Mouse (Mus musculus) cerebellum, adult 2 months (tissue): ENCODE data around the gene Gpm6a.

Source experiments
- CTCF ChIP-seq: fragments of 200-500 bp; IDR thresholded peaks from 2 replicates; pipeline ENCODE4 v1.5.1; 2011; ENCODE audit warnings: low read depth, mild to moderate bottlenecking, control low read depth, low read length, moderate library complexity, borderline replicate concordance; ENCODE audit not compliant: insufficient read depth
- POLR2A ChIP-seq: fragments of 200-500 bp; IDR thresholded peaks from 2 replicates; pipeline ENCODE4 v1.6.1; 2011; ENCODE audit warnings: low read length, control low read depth, borderline replicate concordance; ENCODE audit not compliant: insufficient read depth

DNA sequence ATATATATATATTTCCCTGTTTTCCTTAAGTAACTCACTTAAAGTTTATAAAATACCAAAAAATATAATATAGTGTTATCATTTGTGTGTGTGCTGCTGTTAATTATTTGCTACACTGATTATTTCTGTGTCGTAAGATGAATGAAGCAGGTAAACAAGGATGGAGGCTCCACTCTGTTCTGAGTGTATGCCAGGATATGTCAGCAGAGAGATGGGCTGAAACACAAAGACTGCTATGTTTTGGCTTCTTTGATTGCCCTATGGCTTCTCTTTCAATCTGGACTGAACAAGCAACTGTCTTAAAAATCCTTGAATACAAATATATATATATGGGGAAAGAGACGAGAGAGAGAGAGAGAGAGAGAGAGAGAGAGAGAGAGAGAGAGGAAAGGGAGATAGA is 1.3 kb upstream of the Gpm6a start:
- TF ChIP-seq CTCF (no peak), POLR2A (no peak)
